Mouse (Mus musculus): ENCODE results near the gene Phldb2.

GRCm38 (mm10) chr16:45886599-45886998 lies 66.8 kb downstream of the Phldb2 start:
- TF ChIP-seq GATA1 (IDR thresholded peaks at IDR 0.05; ENCODE audit: borderline replicate concordance, low read length) (no peak), FLI1 (IDR thresholded peaks at IDR 0.05; ENCODE audit: low read length) (no peak)
